Mouse (Mus musculus) hematopoietic multipotent progenitor cell, adult 10-12 weeks (in vitro differentiated cells): ENCODE data around the gene Trp53. TPM values are rescaled to one million over a fixed set of nuclear protein-coding genes. Genes with fewer than 3 reads are reported as not detected.

Experiments
- polyA plus RNA-seq: library from polyadenylated mRNA; stranded (reverse); fragments of >175 nt; gene quantifications from 2 replicates; pipeline ENCODE4 v1.2.3, GENCODE M21; 2012; ENCODE audit warnings: low replicate concordance

Trp53 gene
- polyA plus RNA-seq: 109 and 132 TPM in 2 replicates

GRCm38 (mm10) chr11:69580091-69580514 lies at the start of gene Trp53, which contains the start of gene Wrap53:
Gene Trp53 (plus strand): TSS chr11:69580359.
Gene Wrap53 (minus strand): TSS chr11:69580255.

GRCm38 (mm10) chr11:69549060-69549656 lies 31.0 kb upstream of the Trp53 start, which contains the start of gene Dnah2:
Gene Dnah2 (minus strand): TSS chr11:69549110.

GRCm38 (mm10) chr11:69559851-69560765 lies 20.1 kb upstream of the Trp53 start, which contains the start of gene Efnb3:
Gene Efnb3 (minus strand): TSS chr11:69560205.

GRCm38 (mm10) chr11:69605726-69606490 lies 25.7 kb downstream of the Trp53 start, which contains the start of gene Atp1b2:
Gene Atp1b2 (minus strand): TSS chr11:69605942.

GRCm38 (mm10) chr11:69617805-69618204 lies 37.6 kb downstream of the Trp53 start, which contains the start of gene Shbg:
Gene Shbg (minus strand): TSS chr11:69617905.

GRCm38 (mm10) chr11:69621571-69622268 lies 41.6 kb downstream of the Trp53 start, which contains the start of gene Sat2:
Gene Sat2 (plus strand): TSS chr11:69622024.

GRCm38 (mm10) chr11:69632284-69633089 lies 52.3 kb downstream of the Trp53 start, which contains the start of gene Fxr2:
Gene Fxr2 (plus strand): TSS chr11:69632990.

Other genes with a start within 250 kb of the Trp53 start
- gene Rnf227, start 239.9 kb upstream of the Trp53 start, polyA plus RNA-seq: 1.8 and 6.5 TPM in 2 replicates
- gene Chd3, start 211.0 kb upstream of the Trp53 start, polyA plus RNA-seq: 412 and 967 TPM in 2 replicates
- gene Naa38, start 184.9 kb upstream of the Trp53 start, polyA plus RNA-seq: 32.7 and 80.7 TPM in 2 replicates
- gene Cyb5d1, start 184.7 kb upstream of the Trp53 start, polyA plus RNA-seq: 2.9 and 9.4 TPM in 2 replicates
- gene Tmem88, start 182.1 kb upstream of the Trp53 start, polyA plus RNA-seq: 0.55 and 0.95 TPM in 2 replicates
- 124 and 254 TPM in 2 replicates for gene Kdm6b, start 166.7 kb upstream of the Trp53 start, polyA plus RNA-seq
- 0.30 and 0.55 TPM in 2 replicates for gene Dnah2, start 31.2 kb upstream of the Trp53 start, polyA plus RNA-seq
- 0.63 and 0.73 TPM in 2 replicates for gene Efnb3, start 20.2 kb upstream of the Trp53 start, polyA plus RNA-seq
- 2.2 and 18.6 TPM in 2 replicates for gene Wrap53, start 104 bp upstream of the Trp53 start, polyA plus RNA-seq
- 2.5 and 19.1 TPM in 2 replicates for gene Atp1b2, start 25.6 kb downstream of the Trp53 start, polyA plus RNA-seq
- gene Shbg, start 37.5 kb downstream of the Trp53 start, polyA plus RNA-seq: not detected in 2 replicates
- gene Sat2, start 41.7 kb downstream of the Trp53 start, polyA plus RNA-seq: not detected in 2 replicates
- gene Fxr2, start 52.6 kb downstream of the Trp53 start, polyA plus RNA-seq: 66.7 and 112 TPM in 2 replicates
- gene Sox15, start 75.0 kb downstream of the Trp53 start, polyA plus RNA-seq: 0.34 and 0.66 TPM in 2 replicates
- gene Mpdu1, start 82.3 kb downstream of the Trp53 start, polyA plus RNA-seq: 30.6 and 38.5 TPM in 2 replicates
- 57.5 and 132 TPM in 2 replicates for gene Cd68, start 85.8 kb downstream of the Trp53 start, polyA plus RNA-seq
- gene Eif4a1, start 92.1 kb downstream of the Trp53 start, polyA plus RNA-seq: 136 and 185 TPM in 2 replicates
- gene Senp3, start 101.7 kb downstream of the Trp53 start, polyA plus RNA-seq: 60.8 and 121 TPM in 2 replicates
- gene Tnfsf13, start 105.4 kb downstream of the Trp53 start, polyA plus RNA-seq: 2.6 and 5.5 TPM in 2 replicates
- 17.2 and 26.3 TPM in 2 replicates for gene Tnfsf12, start 115.5 kb downstream of the Trp53 start, polyA plus RNA-seq
- 5.4 and 13.6 TPM in 2 replicates for gene Tnfsfm13, start 115.7 kb downstream of the Trp53 start, polyA plus RNA-seq
- gene Polr2a, start 178.3 kb downstream of the Trp53 start, polyA plus RNA-seq: 127 and 149 TPM in 2 replicates
- gene Slc35g3, start 181.6 kb downstream of the Trp53 start, polyA plus RNA-seq: not detected in 2 replicates
- gene Zbtb4, start 185.6 kb downstream of the Trp53 start, polyA plus RNA-seq: 133 and 229 TPM in 2 replicates
- 2.3 and 2.5 TPM in 2 replicates for gene Chrnb1, start 215.6 kb downstream of the Trp53 start, polyA plus RNA-seq
- gene Fgf11, start 221.5 kb downstream of the Trp53 start, polyA plus RNA-seq: 0.86 and 1.1 TPM in 2 replicates
- gene Tmem102, start 225.3 kb downstream of the Trp53 start, polyA plus RNA-seq: 0.17 and 0.45 TPM in 2 replicates
- gene Gm39566, start 234.9 kb downstream of the Trp53 start, polyA plus RNA-seq: not detected in 2 replicates
- not detected in 2 replicates for gene Spem2, start 238.1 kb downstream of the Trp53 start, polyA plus RNA-seq
- not detected in 2 replicates for gene Spem1, start 241.8 kb downstream of the Trp53 start, polyA plus RNA-seq